ENCODE assay signal across 8 mouse cellular contexts in the genomic region with DNA sequence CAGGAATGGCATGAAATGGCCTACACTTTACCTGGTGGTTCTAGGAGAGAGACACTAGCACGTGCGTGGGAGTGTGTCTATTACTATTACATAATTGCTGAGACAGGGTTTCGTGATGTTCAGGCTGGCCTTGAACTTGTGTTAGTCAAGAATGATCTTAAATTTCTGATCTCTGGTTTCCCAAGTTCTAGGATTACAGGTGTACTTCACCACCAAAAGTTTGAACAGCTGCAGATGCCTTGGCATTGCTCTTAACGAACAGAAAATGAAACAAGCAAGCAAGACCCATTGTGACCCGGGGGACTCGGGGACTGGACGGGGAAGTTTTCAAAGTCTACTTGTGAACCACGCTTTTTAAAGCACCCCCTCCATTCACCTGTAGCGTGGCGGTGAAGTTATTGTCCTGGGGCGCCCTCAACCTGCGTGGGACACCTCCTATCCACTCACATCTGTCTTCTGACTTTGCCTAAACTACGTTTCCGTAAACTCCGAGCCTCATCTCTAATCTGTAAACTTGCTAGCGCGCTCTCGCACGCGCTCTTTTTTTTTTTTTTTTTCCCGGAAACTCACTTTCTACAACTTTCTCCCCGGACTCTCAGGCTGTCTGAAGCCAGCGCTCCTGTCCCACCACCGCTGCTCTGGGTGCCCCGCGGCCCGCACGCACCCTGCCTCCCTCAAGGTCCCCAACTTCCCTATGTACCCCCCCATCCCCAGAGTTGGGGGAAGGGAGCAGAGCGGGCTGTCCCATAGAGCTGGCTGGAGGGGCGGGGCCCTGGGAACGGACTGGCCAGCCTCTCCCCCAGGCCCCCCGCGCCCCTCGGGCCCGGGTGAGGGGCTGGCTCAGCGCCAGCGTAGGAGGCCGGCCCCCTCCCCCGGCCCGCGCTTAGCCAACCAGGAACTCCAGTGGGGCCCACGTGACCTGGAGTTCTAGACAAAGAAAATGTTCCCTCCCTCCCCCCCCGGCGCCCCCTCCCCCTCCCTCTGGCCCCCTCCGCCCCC.
DNase-seq lines count a peak whose midpoint lies in the region; ATAC-seq lines count a peak whose summit lies in the region.

No protein-coding gene starts in this region.

- no peaks in the 10 kb centered on the region for H3K9me3 ChIP-seq in kidney, embryonic 14.5 days (ENCODE audit: control insufficient read depth, low read length)
- H3K9me3 ChIP-seq in embryonic facial prominence, embryonic 14.5 days (ENCODE audit: control insufficient read depth, low read length): no peaks in the 10 kb centered on the region
- no peaks in the 10 kb centered on the region for H3K9me3 ChIP-seq in hindbrain, embryonic 14.5 days (ENCODE audit: control insufficient read depth, low read length)
- H3K9me3 ChIP-seq in liver, embryonic 16.5 days (replicated peaks; ENCODE audit: control insufficient read depth, low read length): no peaks in the 10 kb centered on the region
- H3K9me3 ChIP-seq in neural tube, embryonic 11.5 days (ENCODE audit: control insufficient read depth, low read length): no peaks in the 10 kb centered on the region

- H3K9ac ChIP-seq in kidney, embryonic 14.5 days (ENCODE audit: low read depth, low read length): peak overlapping the region; percentile 74
- H3K9ac ChIP-seq in embryonic facial prominence, embryonic 14.5 days (ENCODE audit: low read depth, low read length): peak overlapping the region; percentile 77
- peak overlapping the region; percentile 65 for H3K9ac ChIP-seq in hindbrain, embryonic 14.5 days
- peak overlapping the region; percentile 68 for H3K9ac ChIP-seq in liver, embryonic 16.5 days (ENCODE audit: low read depth, low read length)
- peak overlapping the region; percentile 84 for H3K9ac ChIP-seq in neural tube, embryonic 11.5 days (ENCODE audit: low read length)

- DNase-seq in kidney, adult 9 months: no peak
- DNase-seq in embryonic facial prominence, embryonic 14.5 days (ENCODE audit: low spot score): peak; percentile 94
- DNase-seq in hindbrain, embryonic 14.5 days (ENCODE audit: low spot score): peak; percentile 75
- DNase-seq in neural tube, embryonic 11.5 days (ENCODE audit: low spot score): peak; percentile 94
- peak; percentile 74 to 80 for DNase-seq in thymus, postnatal 36 days
- DNase-seq in cerebellum, adult 11 months: no peak

- no peaks in the 10 kb centered on the region for H3K27me3 ChIP-seq in kidney, embryonic 14.5 days (ENCODE audit: control insufficient read depth, insufficient read depth, low read length)
- H3K27me3 ChIP-seq in embryonic facial prominence, embryonic 14.5 days (replicated peaks; ENCODE audit: control insufficient read depth, insufficient read depth, low read length): no peaks in the 10 kb centered on the region
- no peaks in the 10 kb centered on the region for H3K27me3 ChIP-seq in hindbrain, embryonic 14.5 days (ENCODE audit: control insufficient read depth, insufficient read depth, low read length)
- H3K27me3 ChIP-seq in liver, embryonic 16.5 days (ENCODE audit: control insufficient read depth, insufficient read depth, low read depth, low read length): no peaks in the 10 kb centered on the region
- no peaks in the 10 kb centered on the region for H3K27me3 ChIP-seq in neural tube, embryonic 11.5 days (ENCODE audit: control insufficient read depth, insufficient read depth, low read length)

- H3K4me1 ChIP-seq in kidney, embryonic 14.5 days (ENCODE audit: control insufficient read depth, insufficient read depth, low read length): peaks cover 57% of the 10 kb centered on the region
- H3K4me1 ChIP-seq in embryonic facial prominence, embryonic 14.5 days (ENCODE audit: control insufficient read depth, insufficient read depth, low read length): peaks cover 29% of the 10 kb centered on the region
- peaks cover 73% of the 10 kb centered on the region for H3K4me1 ChIP-seq in hindbrain, embryonic 14.5 days (replicated peaks; ENCODE audit: control insufficient read depth, insufficient read depth, low read length)
- H3K4me1 ChIP-seq in liver, embryonic 16.5 days (ENCODE audit: control insufficient read depth, low read depth, low read length): peaks cover 45% of the 10 kb centered on the region
- H3K4me1 ChIP-seq in neural tube, embryonic 11.5 days (ENCODE audit: control insufficient read depth, insufficient read depth, low read length): peaks cover 31% of the 10 kb centered on the region

- peak overlapping the region; percentile 44 for H3K4me3 ChIP-seq in kidney, embryonic 14.5 days (ENCODE audit: low read length)
- H3K4me3 ChIP-seq in embryonic facial prominence, embryonic 14.5 days (ENCODE audit: low read depth, low read length): peak overlapping the region; percentile 48
- peak overlapping the region; percentile 41 for H3K4me3 ChIP-seq in hindbrain, embryonic 14.5 days (replicated peaks; ENCODE audit: low read length)
- H3K4me3 ChIP-seq in liver, embryonic 16.5 days (ENCODE audit: low read depth, low read length): peak overlapping the region; percentile 66
- H3K4me3 ChIP-seq in neural tube, embryonic 11.5 days (ENCODE audit: low read depth, low read length): peak overlapping the region; percentile 60

- 3% methylated on average over 39 of the region's 45 CpGs for WGBS in kidney, embryonic 14.5 days
- 2% methylated on average over 33 of the region's 45 CpGs for WGBS in embryonic facial prominence, embryonic 14.5 days
- WGBS in hindbrain, embryonic 14.5 days: 2% methylated on average over 40 of the region's 45 CpGs
- WGBS in liver, embryonic 16.5 days (ENCODE audit: insufficient replicate concordance): 2% methylated on average over 41 of the region's 45 CpGs
- whole genome bisulfite sequencing in neural tube, embryonic 11.5 days: 4% methylated on average over 29 of the region's 45 CpGs

- H3K27ac ChIP-seq in kidney, embryonic 14.5 days (ENCODE audit: low read depth, low read length): peak overlapping the region; percentile 87
- peak overlapping the region; percentile 92 for H3K27ac ChIP-seq in embryonic facial prominence, embryonic 14.5 days (replicated peaks; ENCODE audit: low read depth, low read length)
- peak overlapping the region; percentile 88 for H3K27ac ChIP-seq in hindbrain, embryonic 14.5 days
- peak overlapping the region; percentile 87 for H3K27ac ChIP-seq in liver, embryonic 16.5 days (ENCODE audit: low read length)
- H3K27ac ChIP-seq in neural tube, embryonic 11.5 days (ENCODE audit: low read depth, low read length): peak overlapping the region; percentile 63

- peak; percentile 86 for ATAC-seq in kidney, embryonic 14.5 days (ENCODE audit: low FRiP score, low TSS enrichment)
- peak; percentile 76 for ATAC-seq in embryonic facial prominence, embryonic 14.5 days (ENCODE audit: low read depth)
- ATAC-seq in hindbrain, embryonic 14.5 days (ENCODE audit: low FRiP score): peak; percentile 65
- ATAC-seq in liver, embryonic 16.5 days (ENCODE audit: low read depth): peak; percentile 49
- peak; percentile 89 for ATAC-seq in neural tube, embryonic 11.5 days (ENCODE audit: insufficient read depth, low FRiP score, low TSS enrichment)

- H3K4me2 ChIP-seq in kidney, embryonic 14.5 days (replicated peaks; ENCODE audit: low read depth, low read length): peak overlapping the region; percentile 69
- H3K4me2 ChIP-seq in embryonic facial prominence, embryonic 14.5 days (ENCODE audit: low read depth, low read length): peak overlapping the region; percentile 73
- H3K4me2 ChIP-seq in hindbrain, embryonic 14.5 days (replicated peaks): peak overlapping the region; percentile 77
- H3K4me2 ChIP-seq in liver, embryonic 16.5 days (ENCODE audit: low read depth, low read length): peak overlapping the region; percentile 94
- H3K4me2 ChIP-seq in neural tube, embryonic 11.5 days (ENCODE audit: low read depth): peak overlapping the region; percentile 87

- peaks cover 25% of the 10 kb centered on the region for H3K36me3 ChIP-seq in kidney, embryonic 14.5 days (ENCODE audit: control insufficient read depth, insufficient read depth, low read length)
- H3K36me3 ChIP-seq in embryonic facial prominence, embryonic 14.5 days (ENCODE audit: control insufficient read depth, insufficient read depth, low read length): peaks cover 48% of the 10 kb centered on the region
- H3K36me3 ChIP-seq in hindbrain, embryonic 14.5 days (replicated peaks; ENCODE audit: control insufficient read depth, insufficient read depth): peaks cover 16% of the 10 kb centered on the region
- no peaks in the 10 kb centered on the region for H3K36me3 ChIP-seq in liver, embryonic 16.5 days (ENCODE audit: control insufficient read depth, insufficient read depth)
- H3K36me3 ChIP-seq in neural tube, embryonic 11.5 days (ENCODE audit: control insufficient read depth, insufficient read depth, low read length): peaks cover 4% of the 10 kb centered on the region

Comparison
In these comparisons a context has a peak if more than half of its experiments do, and no peak if none do; other contexts are left out.
1. DNase-seq: peak in embryonic facial prominence, embryonic 14.5 days (single experiment), hindbrain, embryonic 14.5 days (single experiment), neural tube, embryonic 11.5 days (single experiment) and thymus, postnatal 36 days (2 of 2); none in kidney, adult 9 months (single experiment) and cerebellum, adult 11 months (single experiment).
2. Peak in every context shown above with its lines, with median percentiles within 50 percentile points of each other: ATAC-seq, H3K27ac ChIP-seq, H3K4me2 ChIP-seq, H3K4me3 ChIP-seq and H3K9ac ChIP-seq.